9 mouse cellular contexts compared by ENCODE assay signal in the genomic region with DNA sequence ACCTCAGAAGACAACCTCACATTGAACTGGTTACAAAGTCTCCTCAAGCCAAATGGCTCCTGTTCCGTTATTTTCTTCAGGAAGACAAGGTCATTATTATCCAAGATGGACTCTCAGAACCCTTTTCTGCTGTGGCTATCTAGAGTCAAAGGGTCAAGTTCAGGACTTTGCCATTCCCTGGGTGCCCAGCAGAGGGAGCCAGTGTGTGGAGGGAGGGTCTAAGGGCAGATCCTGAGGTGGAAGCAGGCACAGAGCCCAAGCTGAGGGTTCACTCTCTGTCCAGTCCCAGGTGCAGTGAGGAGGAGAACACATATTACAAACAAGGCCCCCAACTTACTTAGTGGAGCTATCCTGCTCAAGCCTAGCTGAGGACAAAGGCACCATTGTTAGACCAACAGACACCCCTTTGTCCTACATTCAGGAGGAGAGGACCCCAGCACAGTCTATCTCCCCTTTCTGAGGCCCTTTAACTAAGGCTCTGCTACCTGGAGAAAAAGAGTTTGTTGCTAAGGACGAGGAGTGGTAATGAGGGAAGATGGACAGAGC. TPM values are rescaled to one million over a fixed set of nuclear protein-coding genes. Genes with fewer than 3 reads are reported as not detected.
DNase-seq lines count a peak whose midpoint lies in the region; TF ChIP-seq lines count a peak whose summit lies in the region.
"Had no signal": no experiment of that assay in that cellular context is flagged by ENCODE, and none has a peak within 500 bp of the region (broad histone marks: within the 10 kb centered on the region; RNA-seq: fewer than 3 reads in every experiment).

No protein-coding gene starts in this region.

- H3K4me3 ChIP-seq in kidney, adult 2 months (ENCODE audit: insufficient read depth, low read depth, low read length), result no peak overlapping the region
- no peak overlapping the region for H3K4me3 ChIP-seq in lung, adult 2 months (replicated peaks; ENCODE audit: extremely low read depth, low read depth, low read length)

- TF ChIP-seq POLR2A in brain, embryonic 14.5 days (IDR thresholded peaks at IDR 0.05; ENCODE audit: borderline replicate concordance, extremely low read depth, insufficient read depth, insufficient read length, poor library complexity, severe bottlenecking), result no peak
- TF ChIP-seq POLR2A in kidney, adult 2 months (IDR thresholded peaks at IDR 0.05; ENCODE audit: low read depth, low read length), result no peak
- no peak for TF ChIP-seq POLR2A in lung, adult 2 months (IDR thresholded peaks at IDR 0.05; ENCODE audit: borderline replicate concordance, extremely low read depth, low read depth, low read length)

- peaks cover 15% of the 10 kb centered on the region for H3K36me3 ChIP-seq in kidney, adult 2 months (ENCODE audit: control insufficient read depth, insufficient read depth, low read length)

- H3K27ac ChIP-seq in kidney, adult 2 months (ENCODE audit: insufficient read depth, low read depth, low read length), result no peak overlapping the region

- TF ChIP-seq CTCF in brain, embryonic 14.5 days (IDR thresholded peaks at IDR 0.05; ENCODE audit: borderline replicate concordance, extremely low read depth, insufficient read depth, insufficient read length), result peak; percentile 73
- TF ChIP-seq CTCF in kidney, adult 2 months (conservative IDR thresholded peaks at IDR 0.05; ENCODE audit: insufficient read depth, insufficient read length, low read depth, low read length), result peak; percentile 97
- peak; percentile 94 for TF ChIP-seq CTCF in lung, adult 2 months (IDR thresholded peaks at IDR 0.05; ENCODE audit: insufficient read depth, low read length)

- DNase-seq in right cerebral cortex, postnatal 14 days, result peak; percentile 51
- DNase-seq in right cerebral cortex, postnatal 36 days (ENCODE audit: low spot score in 2 of 2), result no peak
- no peak for DNase-seq in brain, embryonic 14.5 days (ENCODE audit: low read depth)
- peak; percentile 71 for DNase-seq in gastrocnemius, postnatal 14 days
- DNase-seq in kidney, adult 2 months, result peak; percentile 75
- DNase-seq in lung, adult 2 months, result peak; percentile 88
- DNase-seq in skeletal muscle tissue, adult 2 months (ENCODE audit: low read depth, low spot score), result peak; percentile 54
- no peak for DNase-seq in c-Kit-positive CD71-positive TER-119-positive erythroid progenitor cells, embryonic 14.5 days (ENCODE audit: low spot score)

- H3K4me1 ChIP-seq in kidney, adult 2 months (ENCODE audit: control insufficient read depth, insufficient read depth, low read length), result no peaks in the 10 kb centered on the region
- H3K4me1 ChIP-seq in lung, adult 2 months (ENCODE audit: control insufficient read depth, insufficient read depth, low read length), result peaks cover 3% of the 10 kb centered on the region

- H3K27me3 ChIP-seq in kidney, adult 2 months (replicated peaks; ENCODE audit: control insufficient read depth, insufficient read depth, low read length), result no peaks in the 10 kb centered on the region

- intact Hi-C loops in gastrocnemius, postnatal 14 days (cut with DNase I; ENCODE audit: low total_unique reads), result loop anchor here (5.0 kb wide), 1 partner anchor 52 kb away; no protein-coding TSS in a partner anchor

- WGBS in kidney, adult 2 months, result 32% methylated on average over 2 of the region's 2 CpGs
- 31% methylated on average over 2 of the region's 2 CpGs for WGBS in lung, adult 2 months

RNA-seq across cellular contexts. Expression of gene Nfe2, which starts 7.9 kb away (rescaled TPM):
- polyA plus RNA-seq in brain, embryonic 14.5 days (2012; rRNA removed), result 0.53 and 1.2 TPM in 2 replicates
- not detected for total RNA-seq in gastrocnemius, postnatal 14 days (2021)
- 0.58 and 1.0 TPM in 2 replicates for polyA plus RNA-seq in kidney, adult 2 months (2012; rRNA removed)
- 7.7 and 14.1 TPM in 2 replicates for polyA plus RNA-seq in lung, adult 2 months (2012; rRNA removed)
- polyA plus RNA-seq: frontal cortex, adult 2 months had no signal

RNA-seq across cellular contexts. Expression of gene Hnrnpa1, which starts 10.0 kb away (rescaled TPM):
- polyA plus RNA-seq in brain, embryonic 14.5 days (2012; rRNA removed), result 976 and 1,085 TPM in 2 replicates
- total RNA-seq in gastrocnemius, postnatal 14 days (2021), result 100 to 1,000 TPM; 110 to 114 TPM
- 50.0 and 69.3 TPM in 2 replicates for polyA plus RNA-seq in kidney, adult 2 months (2012; rRNA removed)
- 49.1 and 93.5 TPM in 2 replicates for polyA plus RNA-seq in lung, adult 2 months (2012; rRNA removed)

RNA-seq across cellular contexts. Expression of gene Cbx5, which starts 10.7 kb away (rescaled TPM):
- 101 and 118 TPM in 2 replicates for polyA plus RNA-seq in brain, embryonic 14.5 days (2012; rRNA removed)
- 10 to 100 TPM; 29.9 to 41.5 TPM for total RNA-seq in gastrocnemius, postnatal 14 days (2021)
- polyA plus RNA-seq in kidney, adult 2 months (2012; rRNA removed), result 18.8 and 26.9 TPM in 2 replicates
- 12.2 and 20.0 TPM in 2 replicates for polyA plus RNA-seq in lung, adult 2 months (2012; rRNA removed)

RNA-seq across cellular contexts. Expression of gene Copz1, which starts 22.2 kb away (rescaled TPM):
- 165 and 192 TPM in 2 replicates for polyA plus RNA-seq in brain, embryonic 14.5 days (2012; rRNA removed)
- 10 to 100 TPM; 38.0 to 38.5 TPM for total RNA-seq in gastrocnemius, postnatal 14 days (2021)
- 138 TPM in 2 replicates for polyA plus RNA-seq in kidney, adult 2 months (2012; rRNA removed)
- 55.1 and 86.2 TPM in 2 replicates for polyA plus RNA-seq in lung, adult 2 months (2012; rRNA removed)

Comparison
In these comparisons a context has a peak if more than half of its experiments do, and no peak if none do; other contexts are left out.
1. DNase-seq: peak in right cerebral cortex, postnatal 14 days (single experiment), gastrocnemius, postnatal 14 days (single experiment), kidney, adult 2 months (single experiment), lung, adult 2 months (single experiment) and skeletal muscle tissue, adult 2 months (single experiment); none in right cerebral cortex, postnatal 36 days (0 of 2), brain, embryonic 14.5 days (single experiment) and c-Kit-positive CD71-positive TER-119-positive erythroid progenitor cells, embryonic 14.5 days (single experiment).
2. RNA of gene Hnrnpa1, which starts 10.0 kb away (polyA plus RNA-seq): 976 to 1,085 TPM in brain, embryonic 14.5 days; 49.1 to 93.5 TPM in lung, adult 2 months and 50.0 to 69.3 TPM in kidney, adult 2 months; every median in the first group is over 10 times any median in the second.
3. Peak in every context shown above with its lines, with median percentiles within 50 percentile points of each other: CTCF ChIP-seq.